Mouse (Mus musculus) small intestine, adult 2 months (tissue): ENCODE measurements around the gene Fam117b.

Experiments
- CTCF ChIP-seq: fragments of 200-500 bp; IDR thresholded peaks from 2 replicates; pipeline ENCODE4 v1.5.1; 2012; ENCODE audit warnings: low read depth, mild to moderate bottlenecking, control low read depth, inconsistent platforms, low read length, moderate library complexity, mixed read lengths; ENCODE audit not compliant: insufficient replicate concordance, insufficient read length; ENCODE audit errors: extremely low read depth
- POLR2A ChIP-seq: fragments of 200-500 bp; IDR thresholded peaks from 2 replicates; pipeline ENCODE4 v1.6.1; 2012; ENCODE audit warnings: low read depth, mild to moderate bottlenecking, control low read depth, inconsistent platforms, low read length, moderate library complexity

GRCm38 (mm10) chr1:59895456-59895855, 17.4 kb upstream of the Fam117b start:
- TF ChIP-seq CTCF (no peak), POLR2A (no peak)
